Mouse (Mus musculus): ENCODE results near the gene Neb. TPM values are rescaled to one million over a fixed set of nuclear protein-coding genes. Genes with fewer than 3 reads are reported as not detected.

The Neb gene
- total and polyA plus RNA-seq, 3 experiments: 0.12 to 0.70 TPM; not detected in 1

DNA sequence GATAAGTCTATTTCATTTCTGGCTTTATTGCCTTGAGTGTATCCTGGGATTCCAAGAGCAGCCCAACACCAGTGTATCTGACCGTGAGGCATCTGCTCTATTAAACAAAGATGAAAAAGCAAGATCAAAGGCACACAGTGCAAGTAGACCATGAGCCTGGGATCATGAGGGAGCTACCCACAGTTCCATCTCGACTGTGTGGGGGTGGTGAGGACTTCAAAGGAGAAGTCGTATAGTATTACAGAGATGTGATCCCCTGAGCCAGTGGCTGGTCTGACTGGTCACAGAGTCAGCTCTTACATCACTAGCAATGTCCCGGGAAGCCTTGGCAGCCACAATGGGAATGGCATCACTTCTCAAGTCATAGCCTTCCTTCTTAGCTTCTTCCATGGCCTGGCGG lies 140.4 kb downstream of the Neb start:
- Histone ChIP-seq H3K9ac (ENCODE audit: control insufficient read depth, low read depth, low read length, poor library complexity, severe bottlenecking) (no peak overlapping the region), H3K27me3 (ENCODE audit: control insufficient read depth in 1 of 2, insufficient read depth in 2 of 2, low read length in 2 of 2) (no peaks in the 10 kb centered on the region), H3K4me1 (ENCODE audit: control insufficient read depth in 1 of 2, insufficient read depth in 2 of 2, low read length in 2 of 2) (no peaks in the 10 kb centered on the region), H3K27ac (ENCODE audit: control insufficient read depth, low read depth, low read length) (no peak overlapping the region), H3K4me3 (ENCODE audit: control insufficient read depth in 1 of 2, insufficient read depth in 1 of 2, low read depth in 2 of 2, low read length in 2 of 2) (no peak overlapping the region), H3K36me3 (ENCODE audit: control insufficient read depth in 1 of 2, insufficient read depth in 2 of 2, low read length in 2 of 2) (no peaks in the 10 kb centered on the region), H3K9me3 (replicated peaks; ENCODE audit: insufficient read depth, low read length) (no peaks in the 10 kb centered on the region), H3K79me2 (ENCODE audit: control insufficient read depth, insufficient read depth, low read length, poor library complexity) (no peaks in the 10 kb centered on the region)
- no peak for DNase-seq (ENCODE audit: low read depth, low spot score)
- no peak for TF ChIP-seq GATA1 (IDR thresholded peaks at IDR 0.05; ENCODE audit: low read depth, low read length)
- TF ChIP-seq TBP (IDR thresholded peaks at IDR 0.05; ENCODE audit: low read depth, low read length): no peak
- no peak for TF ChIP-seq ZMIZ1 (IDR thresholded peaks at IDR 0.05; ENCODE audit: low read depth, low read length)
- TF ChIP-seq POLR2AphosphoS2 (IDR thresholded peaks at IDR 0.05; ENCODE audit: low read length): no peak
- TF ChIP-seq MAFK (IDR thresholded peaks at IDR 0.05; ENCODE audit: borderline replicate concordance, low read depth, low read length): no peak
- no peak for TF ChIP-seq TCF12 (IDR thresholded peaks at IDR 0.05; ENCODE audit: low read depth, low read length)
- TF ChIP-seq NRF1 (IDR thresholded peaks at IDR 0.05; ENCODE audit: insufficient read depth, low read depth, low read length, poor library complexity, severe bottlenecking): no peak
- TF ChIP-seq GABPA (IDR thresholded peaks at IDR 0.05; ENCODE audit: low read depth, low read length): no peak
- no peak for TF ChIP-seq POLR2A (IDR thresholded peaks at IDR 0.05; ENCODE audit: control insufficient read depth in 1 of 2, insufficient read depth in 1 of 2, low read depth in 1 of 2, low read length in 2 of 2, poor library complexity in 1 of 2)
- no peak for TF ChIP-seq JUND (IDR thresholded peaks at IDR 0.05; ENCODE audit: low read depth, low read length)
- no peak for TF ChIP-seq HCFC1 (IDR thresholded peaks at IDR 0.05; ENCODE audit: low read depth, low read length)
- no peak for TF ChIP-seq POLR2AphosphoS5 (IDR thresholded peaks at IDR 0.05; ENCODE audit: borderline replicate concordance, low read depth, low read length)
- no peak for TF ChIP-seq MAZ (IDR thresholded peaks at IDR 0.05; ENCODE audit: low read depth, low read length)
- TF ChIP-seq KAT2A (conservative IDR thresholded peaks at IDR 0.05; ENCODE audit: low read depth, low read length): no peak
- TF ChIP-seq USF1 (IDR thresholded peaks at IDR 0.05; ENCODE audit: low read depth, low read length): no peak
- no peak for TF ChIP-seq MYB (IDR thresholded peaks at IDR 0.05; ENCODE audit: low read depth, low read length)
- no peak for TF ChIP-seq CHD2 (IDR thresholded peaks at IDR 0.05; ENCODE audit: low read length)
- TF ChIP-seq MEF2A (IDR thresholded peaks at IDR 0.05; ENCODE audit: extremely low read depth, insufficient replicate concordance, low read depth, low read length, poor library complexity, severe bottlenecking): no peak

DNA sequence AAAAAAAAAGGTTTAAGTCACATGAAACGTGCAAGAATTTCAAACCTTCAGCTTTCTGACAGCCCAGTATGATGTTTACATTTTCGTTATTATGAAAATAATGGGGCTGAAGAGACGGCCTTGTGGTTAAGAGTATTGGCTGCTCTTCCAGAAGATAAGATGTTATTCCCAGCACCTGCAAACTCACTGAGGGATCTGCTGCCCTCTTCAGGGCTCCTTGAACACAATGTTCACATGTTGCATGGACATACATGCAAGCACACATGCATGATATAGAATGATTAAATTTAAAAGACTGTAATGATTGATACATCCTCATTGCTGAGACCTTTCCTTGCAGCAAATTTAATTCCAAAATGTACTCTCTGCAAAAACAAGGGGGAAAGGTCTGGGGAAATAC lies 150.7 kb downstream of the Neb start:
- no peak overlapping the region for H3K9ac ChIP-seq (ENCODE audit: control insufficient read depth, low read depth, low read length, poor library complexity, severe bottlenecking)

More for the DNA sequence above, 150.7 kb downstream of the Neb start:
- DNase-seq (ENCODE audit: low read depth, low spot score): no peak
- no peaks in the 10 kb centered on the region for H3K36me3 ChIP-seq (ENCODE audit: control insufficient read depth in 1 of 2, insufficient read depth in 2 of 2, low read length in 2 of 2)
- H3K4me3 ChIP-seq (ENCODE audit: control insufficient read depth in 1 of 2, insufficient read depth in 1 of 2, low read depth in 2 of 2, low read length in 2 of 2): no peak overlapping the region
- no peaks in the 10 kb centered on the region for H3K79me2 ChIP-seq (ENCODE audit: control insufficient read depth, insufficient read depth, low read length, poor library complexity)
- no peaks in the 10 kb centered on the region for H3K9me3 ChIP-seq (replicated peaks; ENCODE audit: insufficient read depth, low read length)
- no peak overlapping the region for H3K27ac ChIP-seq (ENCODE audit: control insufficient read depth, low read depth, low read length)
- H3K4me1 ChIP-seq (ENCODE audit: control insufficient read depth in 1 of 2, insufficient read depth in 2 of 2, low read length in 2 of 2): no peaks in the 10 kb centered on the region
- TF ChIP-seq CHD1 (IDR thresholded peaks at IDR 0.05; ENCODE audit: low read depth, low read length) (no peak), CTCF (IDR thresholded peaks at IDR 0.05 in 2 of 3, conservative IDR thresholded peaks at IDR 0.05 in 1 of 3; ENCODE audit: control insufficient read depth in 1 of 3, insufficient read depth in 1 of 3, low read depth in 2 of 3, low read length in 3 of 3, poor library complexity in 1 of 3, severe bottlenecking in 1 of 3) (no peak), ZMIZ1 (IDR thresholded peaks at IDR 0.05; ENCODE audit: low read depth, low read length) (no peak), MYC (IDR thresholded peaks at IDR 0.05; ENCODE audit: low read depth, low read length) (no peak), ZNF384 (IDR thresholded peaks at IDR 0.05; ENCODE audit: low read depth, low read length) (no peak), ZKSCAN1 (IDR thresholded peaks at IDR 0.05; ENCODE audit: low read depth, low read length) (no peak), TBP (IDR thresholded peaks at IDR 0.05; ENCODE audit: low read depth, low read length) (no peak), POLR2A (IDR thresholded peaks at IDR 0.05; ENCODE audit: control insufficient read depth in 1 of 2, insufficient read depth in 1 of 2, low read depth in 1 of 2, low read length in 2 of 2, poor library complexity in 1 of 2) (no peak), POLR2AphosphoS2 (IDR thresholded peaks at IDR 0.05; ENCODE audit: low read length) (no peak)
- no peaks in the 10 kb centered on the region; a peak in 1 of 4 replicates for H3K27me3 ChIP-seq (ENCODE audit: control insufficient read depth in 1 of 2, insufficient read depth in 2 of 2, low read length in 2 of 2)

Measured in MEL (cell line).